Mouse (Mus musculus): ENCODE measurements at regions not wholly inside any gene's neighbourhood (a gene's known extent, or its start where the extent isn't known, plus 50 kb on each side); places are given as distances from the start of the nearest gene placed in this dataset.

GRCm38 (mm10) chr4:26965831-26966230, 619.1 kb upstream of the Manea start:
- Histone ChIP-seq H3K27ac (replicated peaks; ENCODE audit: insufficient read depth, low read depth, low read length) (no peak overlapping the region), H3K9ac (ENCODE audit: low read depth, low read length) (no peak overlapping the region), H3K4me1 (ENCODE audit: control insufficient read depth, insufficient read depth, low read length) (no peaks in the 10 kb centered on the region), H3K4me3 (ENCODE audit: insufficient read depth, low read depth, low read length) (no peak overlapping the region), H3K79me2 (ENCODE audit: control insufficient read depth, insufficient read depth, low read length) (no peaks in the 10 kb centered on the region), H3K36me3 (ENCODE audit: control insufficient read depth, insufficient read depth, low read length) (no peaks in the 10 kb centered on the region), H3K27me3 (ENCODE audit: control insufficient read depth, insufficient read depth, low read length) (no peaks in the 10 kb centered on the region)
- DNase-seq (ENCODE audit: extremely low read depth, low read depth, low spot score): no peak
- WGBS: 74% methylated on average over 2 of the region's 2 CpGs
- TF ChIP-seq POLR2A (IDR thresholded peaks at IDR 0.05; ENCODE audit: extremely low read depth, insufficient read depth, low read length): no peak
- TF ChIP-seq CTCF (IDR thresholded peaks at IDR 0.05; ENCODE audit: low read depth, low read length): no peak

GRCm38 (mm10) chr4:26964850-26965249, 618.2 kb upstream of the Manea start:
- WGBS: 83% methylated on average over 2 of the region's 2 CpGs
- TF ChIP-seq POLR2A (IDR thresholded peaks at IDR 0.05; ENCODE audit: extremely low read depth, insufficient read depth, low read length): no peak
- TF ChIP-seq CTCF (IDR thresholded peaks at IDR 0.05; ENCODE audit: low read depth, low read length): no peak

DNA sequence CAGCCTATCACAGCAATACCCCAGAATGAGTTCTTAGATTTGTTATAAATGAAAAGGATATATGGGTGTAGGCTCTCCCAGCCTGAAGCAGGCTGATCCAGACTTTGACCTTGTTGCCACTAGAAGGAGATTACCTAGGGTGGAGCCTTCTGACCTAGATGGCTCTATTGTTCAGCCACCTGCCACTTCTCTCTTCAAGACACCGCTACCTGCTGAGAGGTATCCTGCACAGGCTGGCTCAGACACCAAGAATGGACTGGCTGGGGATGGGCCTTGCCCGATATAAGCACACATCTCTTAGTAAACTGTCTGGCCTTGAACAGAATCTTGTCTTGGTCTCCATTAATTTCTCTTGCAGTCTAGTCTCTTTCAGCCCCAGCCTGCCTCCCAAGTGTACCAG, 597.9 kb upstream of the Manea start:
- Histone ChIP-seq H3K79me2 (ENCODE audit: control insufficient read depth, insufficient read depth, low read length) (no peaks in the 10 kb centered on the region), H3K9ac (ENCODE audit: low read depth, low read length) (no peak overlapping the region), H3K36me3 (ENCODE audit: control insufficient read depth, insufficient read depth, low read length) (no peaks in the 10 kb centered on the region), H3K4me3 (ENCODE audit: insufficient read depth, low read depth, low read length) (no peak overlapping the region), H3K27me3 (ENCODE audit: control insufficient read depth, insufficient read depth, low read length) (no peaks in the 10 kb centered on the region), H3K4me1 (ENCODE audit: control insufficient read depth, insufficient read depth, low read length) (no peaks in the 10 kb centered on the region), H3K27ac (replicated peaks; ENCODE audit: insufficient read depth, low read depth, low read length) (no peak overlapping the region)
- WGBS: 89% methylated on average over 2 of the region's 2 CpGs
- TF ChIP-seq CTCF (IDR thresholded peaks at IDR 0.05; ENCODE audit: low read depth, low read length) (no peak), POLR2A (IDR thresholded peaks at IDR 0.05; ENCODE audit: extremely low read depth, insufficient read depth, low read length) (no peak)
- no peak for DNase-seq (ENCODE audit: extremely low read depth, low read depth, low spot score)

More at GRCm38 (mm10) chr4:26964850-26965249, 618.2 kb upstream of the Manea start:
- Histone ChIP-seq H3K79me2 (ENCODE audit: control insufficient read depth, insufficient read depth, low read length) (no peaks in the 10 kb centered on the region), H3K27ac (replicated peaks; ENCODE audit: insufficient read depth, low read depth, low read length) (no peak overlapping the region), H3K4me1 (ENCODE audit: control insufficient read depth, insufficient read depth, low read length) (no peaks in the 10 kb centered on the region), H3K4me3 (ENCODE audit: insufficient read depth, low read depth, low read length) (no peak overlapping the region), H3K9ac (ENCODE audit: low read depth, low read length) (no peak overlapping the region), H3K36me3 (ENCODE audit: control insufficient read depth, insufficient read depth, low read length) (no peaks in the 10 kb centered on the region), H3K27me3 (ENCODE audit: control insufficient read depth, insufficient read depth, low read length) (no peaks in the 10 kb centered on the region)
- DNase-seq (ENCODE audit: extremely low read depth, low read depth, low spot score): no peak

DNA sequence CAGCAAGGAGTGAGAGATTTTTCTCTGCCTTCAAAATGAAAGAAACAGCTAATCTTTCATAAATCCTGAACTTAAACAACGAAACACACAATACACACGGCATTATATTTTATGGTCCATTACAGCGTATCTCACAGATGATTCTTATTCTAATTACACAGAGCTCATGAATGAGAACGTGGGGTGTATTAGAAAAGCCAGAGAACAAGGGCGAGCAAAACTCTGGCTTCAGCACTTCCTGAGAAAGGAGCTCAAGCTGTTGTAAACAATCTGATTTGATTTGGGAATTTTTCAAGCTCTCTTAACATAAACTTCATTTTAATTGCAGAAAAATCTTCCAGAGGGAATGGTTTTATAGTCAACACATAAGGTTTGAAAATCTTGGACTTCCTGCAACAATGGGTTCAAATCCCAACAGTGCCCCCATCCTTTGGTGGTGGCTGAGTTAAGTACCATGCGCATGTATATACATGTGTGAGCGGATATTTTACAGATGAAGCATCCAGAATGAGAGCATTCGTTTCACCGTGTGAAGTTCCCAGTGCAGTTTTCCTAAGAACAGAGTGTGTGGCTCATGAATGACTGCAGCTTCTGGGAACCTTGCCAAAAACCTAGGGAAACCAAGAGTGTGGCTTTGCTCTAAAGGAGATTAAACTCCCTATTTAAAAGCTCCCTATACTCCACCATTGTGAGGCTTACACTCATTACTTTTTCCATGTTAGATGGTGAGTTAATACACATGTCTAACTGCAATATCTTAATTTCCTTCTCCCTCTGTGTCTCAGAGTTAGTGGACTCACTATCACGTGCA, 587.5 kb upstream of the Manea start:
- DNase-seq (ENCODE audit: extremely low read depth, low read depth, low spot score): no peak
- no peak overlapping the region for H3K4me3 ChIP-seq (ENCODE audit: insufficient read depth, low read depth, low read length)
- no peaks in the 10 kb centered on the region for H3K79me2 ChIP-seq (ENCODE audit: control insufficient read depth, insufficient read depth, low read length)
- H3K27ac ChIP-seq (replicated peaks; ENCODE audit: insufficient read depth, low read depth, low read length): no peak overlapping the region
- no peak overlapping the region for H3K9ac ChIP-seq (ENCODE audit: low read depth, low read length)
- no peak for TF ChIP-seq CTCF (IDR thresholded peaks at IDR 0.05; ENCODE audit: low read depth, low read length)
- TF ChIP-seq POLR2A (IDR thresholded peaks at IDR 0.05; ENCODE audit: extremely low read depth, insufficient read depth, low read length): no peak
- H3K27me3 ChIP-seq (ENCODE audit: control insufficient read depth, insufficient read depth, low read length): no peaks in the 10 kb centered on the region
- no peaks in the 10 kb centered on the region for H3K36me3 ChIP-seq (ENCODE audit: control insufficient read depth, insufficient read depth, low read length)
- 74% methylated on average over 10 of the region's 10 CpGs for WGBS
- H3K4me1 ChIP-seq (ENCODE audit: control insufficient read depth, insufficient read depth, low read length): no peaks in the 10 kb centered on the region

- no peak for TF ChIP-seq CTCF (IDR thresholded peaks at IDR 0.05; ENCODE audit: low read depth, low read length)
- no peak for TF ChIP-seq POLR2A (IDR thresholded peaks at IDR 0.05; ENCODE audit: extremely low read depth, insufficient read depth, low read length)
- Histone ChIP-seq H3K27ac (replicated peaks; ENCODE audit: insufficient read depth, low read depth, low read length) (no peak overlapping the region), H3K9ac (ENCODE audit: low read depth, low read length) (no peak overlapping the region), H3K27me3 (ENCODE audit: control insufficient read depth, insufficient read depth, low read length) (no peaks in the 10 kb centered on the region), H3K36me3 (ENCODE audit: control insufficient read depth, insufficient read depth, low read length) (no peaks in the 10 kb centered on the region), H3K4me1 (ENCODE audit: control insufficient read depth, insufficient read depth, low read length) (no peaks in the 10 kb centered on the region), H3K4me3 (ENCODE audit: insufficient read depth, low read depth, low read length) (no peak overlapping the region), H3K79me2 (ENCODE audit: control insufficient read depth, insufficient read depth, low read length) (no peaks in the 10 kb centered on the region)
- no peak for DNase-seq (ENCODE audit: extremely low read depth, low read depth, low spot score)
- 64% methylated on average over 6 of the region's 6 CpGs for WGBS
Measured at GRCm38 (mm10) chr4:26929879-26930481, 583.3 kb upstream of the Manea start.

DNA sequence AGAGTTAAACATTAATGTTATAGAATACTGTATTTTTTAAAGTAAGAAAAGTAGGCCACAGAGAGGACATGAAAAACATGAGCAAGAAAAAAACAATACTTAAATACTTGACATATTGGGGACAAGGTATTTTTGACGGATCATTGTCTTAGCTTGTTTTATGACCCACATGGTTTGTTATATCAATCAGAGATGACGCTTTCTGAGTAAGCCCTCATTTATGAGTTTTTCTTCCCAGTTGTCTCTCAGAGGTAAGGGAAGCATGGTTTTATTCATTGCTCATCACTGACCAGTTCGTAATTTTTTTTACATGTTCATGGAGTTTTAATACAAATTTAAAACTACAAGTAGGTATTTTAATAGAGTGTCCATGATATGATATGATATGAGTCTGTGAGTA, 579.4 kb upstream of the Manea start:
- WGBS: 78% methylated on average over 3 of the region's 3 CpGs
- no peak for DNase-seq (ENCODE audit: extremely low read depth, low read depth, low spot score)

More for the DNA sequence above, 579.4 kb upstream of the Manea start:
- Histone ChIP-seq H3K9ac (ENCODE audit: low read depth, low read length) (no peak overlapping the region), H3K27me3 (ENCODE audit: control insufficient read depth, insufficient read depth, low read length) (no peaks in the 10 kb centered on the region), H3K27ac (replicated peaks; ENCODE audit: insufficient read depth, low read depth, low read length) (no peak overlapping the region), H3K4me3 (ENCODE audit: insufficient read depth, low read depth, low read length) (no peak overlapping the region), H3K4me1 (ENCODE audit: control insufficient read depth, insufficient read depth, low read length) (no peaks in the 10 kb centered on the region), H3K36me3 (ENCODE audit: control insufficient read depth, insufficient read depth, low read length) (no peaks in the 10 kb centered on the region), H3K79me2 (ENCODE audit: control insufficient read depth, insufficient read depth, low read length) (no peaks in the 10 kb centered on the region)
- TF ChIP-seq POLR2A (IDR thresholded peaks at IDR 0.05; ENCODE audit: extremely low read depth, insufficient read depth, low read length) (no peak), CTCF (IDR thresholded peaks at IDR 0.05; ENCODE audit: low read depth, low read length) (no peak)

All from liver, adult 2 months (tissue).